Mouse (Mus musculus): ENCODE measurements around the gene Lrmda.

GRCm38 (mm10) chr14:22533501-22533900, 514.0 kb downstream of the Lrmda start:
- TF ChIP-seq POLR2A (IDR thresholded peaks at IDR 0.05; ENCODE audit: extremely low read depth, insufficient read depth, low read length): no peak
- TF ChIP-seq CTCF (IDR thresholded peaks at IDR 0.05; ENCODE audit: extremely low read depth, insufficient read depth, low read length): no peak
